Mouse (Mus musculus) lung, embryonic 16.5 days (tissue): ENCODE results near the gene Mecom. TPM values are rescaled to one million over a fixed set of nuclear protein-coding genes. Genes with fewer than 3 reads are reported as not detected.

Experiments used
- ATAC-seq: fragments of 200-750 bp; cut with Nextera tagmentation; 2 replicates; pipeline ENCODE4 v1.8.0; 2017; ENCODE audit warnings: low read depth, mild to moderate bottlenecking, moderate library complexity
- H3K27ac ChIP-seq: fragments of 300-500 bp; sonication (generic); 2 replicates; pipeline ENCODE4 v1.5.1; 2014; ENCODE audit warnings: mild to moderate bottlenecking, control low read depth, low read length
- H3K27me3 ChIP-seq: fragments of 300-500 bp; sonication (generic); 2 replicates; pipeline ENCODE4 v1.6.1; 2014; ENCODE audit warnings: low read depth, low read length, mixed read lengths; ENCODE audit not compliant: control insufficient read depth, insufficient read depth
- H3K36me3 ChIP-seq: fragments of 300-500 bp; sonication (generic); 2 replicates; pipeline ENCODE4 v1.6.1; 2014; ENCODE audit warnings: low read length; ENCODE audit not compliant: control insufficient read depth, insufficient read depth
- H3K4me1 ChIP-seq: fragments of 300-500 bp; sonication (generic); replicated peaks from 2 replicates; pipeline ENCODE4 v1.6.1; 2014; ENCODE audit warnings: low read length, mixed read lengths; ENCODE audit not compliant: control insufficient read depth, insufficient read depth
- H3K4me2 ChIP-seq: fragments of 300-500 bp; sonication (generic); 2 replicates; pipeline ENCODE4 v1.6.1; 2014; ENCODE audit warnings: low read depth, low read length, control low read depth
- H3K4me3 ChIP-seq: fragments of 300-500 bp; sonication (generic); 2 replicates; pipeline ENCODE4 v1.5.1; 2014; ENCODE audit warnings: mild to moderate bottlenecking, low read length, control low read depth
- H3K9ac ChIP-seq: fragments of 300-500 bp; sonication (generic); 2 replicates; pipeline ENCODE4 v1.6.1; 2014; ENCODE audit warnings: low read length, control low read depth
- H3K9me3 ChIP-seq: fragments of 300-500 bp; sonication (generic); 2 replicates; pipeline ENCODE4 v1.6.1; 2016; ENCODE audit warnings: low read length; ENCODE audit not compliant: control insufficient read depth
- WGBS: fragments of 180-500 bp; shearing (Covaris S2); extraction: QIAGEN DNeasy Blood & Tissue Kit; methylation state at CpG from one replicate; pipeline ENCODE4 v1.1.7; 2014; 5-methylcytosine and 5-hydroxymethylcytosine counted together
- polyA plus RNA-seq: library from polyadenylated mRNA; unstranded; fragments of >200 nt; fragmentation: Nextera tagmentation; extraction: Ambion mirVana; gene quantifications from 2 replicates; pipeline ENCODE4 v1.2.1, GENCODE M21; 2015

Mecom gene
- polyA plus RNA-seq, 1 experiment from 2014 or later: 73.4 TPM

GRCm38 (mm10) chr3:30130495-30130894, 417.3 kb downstream of the Mecom start:
- Histone ChIP-seq H3K4me2 (no peak overlapping the region), H3K4me3 (no peak overlapping the region), H3K27me3 (no peaks in the 10 kb centered on the region), H3K36me3 (no peaks in the 10 kb centered on the region), H3K4me1 (peaks cover 13% of the 10 kb centered on the region), H3K9me3 (no peaks in the 10 kb centered on the region), H3K27ac (0 out of 2 replicates have a peak overlapping the region, but pooled peaks have one; percentile 39), H3K9ac (no peak overlapping the region)
- 32% methylated on average over 4 of the region's 4 CpGs for WGBS
- ATAC-seq: peak; percentile 69

GRCm38 (mm10) chr3:30122618-30123017, 425.2 kb downstream of the Mecom start:
- Histone ChIP-seq H3K9me3 (no peaks in the 10 kb centered on the region), H3K9ac (no peak overlapping the region), H3K4me1 (peaks cover 3% of the 10 kb centered on the region; the same call in 1 of the 2 replicates), H3K4me3 (no peak overlapping the region), H3K36me3 (no peaks in the 10 kb centered on the region), H3K4me2 (no peak overlapping the region), H3K27me3 (no peaks in the 10 kb centered on the region), H3K27ac (no peak overlapping the region)
- ATAC-seq: no peak
- WGBS: 90% methylated on average over 3 of the region's 3 CpGs

DNA sequence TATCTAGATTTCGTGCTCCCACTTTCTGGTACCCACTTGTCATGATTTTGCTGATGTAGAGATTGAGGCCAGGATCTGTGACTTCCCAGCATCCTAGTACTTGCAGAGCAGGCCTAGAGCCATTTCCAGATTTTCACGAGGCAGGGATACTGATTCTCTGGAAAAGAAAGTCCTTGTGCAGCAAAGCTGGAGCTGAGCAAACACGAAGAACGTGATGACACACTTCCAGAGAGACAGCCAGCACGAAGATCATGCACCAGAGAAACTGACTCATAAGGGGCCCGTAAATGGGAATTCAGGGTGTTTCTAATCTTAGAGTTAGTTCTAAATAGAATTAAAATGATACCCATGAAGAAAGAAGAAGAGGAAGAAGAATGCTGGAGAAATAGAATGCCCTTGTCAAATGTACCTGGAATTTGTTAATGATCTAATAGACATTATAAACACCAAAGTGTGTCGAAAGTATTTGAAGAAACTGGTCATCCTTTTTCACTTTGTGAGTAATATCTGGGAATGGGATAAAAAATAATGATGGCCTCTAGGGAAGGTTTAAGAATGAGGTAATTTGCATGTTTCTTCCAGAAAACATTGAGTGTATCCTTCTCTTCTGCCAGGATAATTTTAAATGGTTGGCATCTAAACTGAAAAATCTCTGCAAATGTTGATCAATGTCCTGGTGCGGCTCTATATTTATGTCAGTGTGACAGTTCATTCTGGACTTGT, 426.9 kb downstream of the Mecom start:
- H3K9me3 ChIP-seq: no peaks in the 10 kb centered on the region
- 73% methylated on average over 8 of the region's 8 CpGs for WGBS
- H3K9ac ChIP-seq: no peak overlapping the region
- no peaks in the 10 kb centered on the region for H3K27me3 ChIP-seq
- no peak for ATAC-seq
- H3K4me3 ChIP-seq: no peak overlapping the region
- no peak overlapping the region for H3K4me2 ChIP-seq
- H3K36me3 ChIP-seq: 0 out of 2 replicates have a peak, but pooled peaks cover 2% of the 10 kb centered on the region
- H3K27ac ChIP-seq: no peak overlapping the region
- H3K4me1 ChIP-seq: peaks cover 3% of the 10 kb centered on the region; the same call in 1 of the 2 replicates

DNA sequence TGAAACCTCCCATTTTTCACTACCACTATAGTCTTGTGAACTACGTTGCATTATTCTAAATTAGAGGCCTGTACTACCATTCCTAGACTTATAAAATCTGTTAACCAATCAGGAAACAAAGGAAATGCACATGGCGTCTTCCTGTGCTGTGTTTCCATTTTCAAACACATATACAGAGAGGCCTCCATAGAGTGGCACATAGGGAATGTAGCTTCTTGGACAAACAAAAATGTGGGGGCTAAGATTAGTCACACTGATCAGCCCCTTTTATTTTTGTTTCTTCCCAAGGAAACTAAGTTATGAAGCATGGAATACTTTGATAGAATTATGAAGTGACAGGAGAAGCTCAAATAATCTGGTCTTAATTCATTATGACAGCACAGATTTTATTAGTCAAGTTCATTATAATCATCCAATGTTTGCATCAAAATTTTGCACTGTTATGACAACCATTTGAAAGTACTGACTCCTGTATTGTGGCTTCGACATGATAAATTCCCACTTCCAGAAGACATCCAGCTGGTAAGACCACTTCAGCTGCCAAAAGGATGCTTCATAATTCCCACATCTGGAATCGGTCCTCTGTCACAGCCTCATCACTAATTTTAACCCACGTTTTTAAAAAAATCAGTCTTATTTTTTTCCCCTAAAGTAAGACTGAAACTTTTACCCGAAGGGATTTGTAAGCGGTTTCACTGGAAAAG, 429.1 kb downstream of the Mecom start:
- WGBS: 51% methylated on average over 7 of the region's 7 CpGs
- H3K27me3 ChIP-seq: no peaks in the 10 kb centered on the region
- 0 out of 2 replicates have a peak, but pooled peaks cover 2% of the 10 kb centered on the region for H3K36me3 ChIP-seq
- no peak overlapping the region for H3K4me2 ChIP-seq
- ATAC-seq: peak; percentile 89
- no peak overlapping the region for H3K9ac ChIP-seq
- no peak overlapping the region for H3K4me3 ChIP-seq
- peak overlapping the region; percentile 50 for H3K27ac ChIP-seq
- peaks cover 3% of the 10 kb centered on the region; the same call in 1 of the 2 replicates for H3K4me1 ChIP-seq
- no peaks in the 10 kb centered on the region for H3K9me3 ChIP-seq

- ATAC-seq: no peak
- H3K4me1 ChIP-seq: peaks cover 6% of the 10 kb centered on the region
- H3K36me3 ChIP-seq: 0 out of 2 replicates have a peak, but pooled peaks cover 2% of the 10 kb centered on the region
- H3K4me3 ChIP-seq: no peak overlapping the region
- 79% methylated on average over 3 of the region's 3 CpGs for WGBS
- no peak overlapping the region for H3K9ac ChIP-seq
- H3K27me3 ChIP-seq: no peaks in the 10 kb centered on the region
- no peak overlapping the region for H3K27ac ChIP-seq
- H3K4me2 ChIP-seq: no peak overlapping the region
- no peaks in the 10 kb centered on the region for H3K9me3 ChIP-seq
Observed at GRCm38 (mm10) chr3:30113249-30113770, 434.5 kb downstream of the Mecom start.

DNA sequence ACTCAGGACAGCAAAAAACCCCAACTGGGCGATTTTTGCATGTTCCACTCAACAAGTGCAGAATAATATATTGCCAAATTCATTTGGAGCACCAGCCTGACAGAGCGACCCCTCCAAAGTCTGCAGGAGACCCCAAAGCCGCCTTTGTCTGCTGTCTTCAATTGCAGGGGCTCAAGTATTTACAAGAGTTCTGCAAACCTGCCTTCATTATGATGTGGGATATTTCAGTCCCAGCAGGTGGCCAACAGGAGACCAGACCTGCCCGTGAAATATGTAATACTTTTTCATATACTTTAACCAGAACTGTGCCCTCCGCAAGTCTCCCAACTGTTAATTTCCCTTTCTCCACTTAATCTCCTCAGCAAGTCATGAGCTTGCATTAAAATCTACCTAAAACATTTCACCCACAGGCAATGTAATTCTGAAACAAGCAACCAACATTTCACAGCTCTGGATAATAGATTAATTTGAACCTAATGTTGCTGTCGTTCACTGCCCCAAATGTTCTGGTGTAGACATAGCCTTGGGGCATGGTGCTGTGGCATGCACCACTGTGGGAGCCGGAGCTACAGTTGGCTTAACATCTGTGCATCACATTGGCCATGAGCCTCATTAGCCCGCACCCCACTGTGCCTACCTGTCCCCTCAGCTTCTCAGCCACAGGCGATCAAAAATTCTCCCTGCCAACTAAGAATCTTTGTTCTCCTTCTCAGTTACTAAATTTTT, 439.7 kb downstream of the Mecom start:
- H3K9me3 ChIP-seq: no peaks in the 10 kb centered on the region
- ATAC-seq: no peak
- H3K27ac ChIP-seq: peak overlapping the region; percentile 65

GRCm38 (mm10) chr3:30106481-30106880, 441.3 kb downstream of the Mecom start:
- peaks cover 36% of the 10 kb centered on the region for H3K4me1 ChIP-seq
- H3K27ac ChIP-seq: peak overlapping the region; percentile 71
- H3K9me3 ChIP-seq: no peaks in the 10 kb centered on the region
- H3K4me2 ChIP-seq: peak overlapping the region; percentile 44
- peak overlapping the region; percentile 25 for H3K4me3 ChIP-seq
- no peaks in the 10 kb centered on the region for H3K36me3 ChIP-seq
- H3K9ac ChIP-seq: peak overlapping the region; percentile 29
- peak; percentile 47 for ATAC-seq
- H3K27me3 ChIP-seq: no peaks in the 10 kb centered on the region
- 21% methylated on average over 18 of the region's 18 CpGs for WGBS

More for the DNA sequence above, 439.7 kb downstream of the Mecom start:
- 76% methylated on average over 9 of the region's 9 CpGs for WGBS
- no peaks in the 10 kb centered on the region for H3K36me3 ChIP-seq
- H3K27me3 ChIP-seq: no peaks in the 10 kb centered on the region
- peaks cover 36% of the 10 kb centered on the region for H3K4me1 ChIP-seq
- no peak overlapping the region; the same call in 1 of the 2 replicates for H3K4me2 ChIP-seq
- no peak overlapping the region for H3K4me3 ChIP-seq
- H3K9ac ChIP-seq: no peak overlapping the region; the same call in 1 of the 2 replicates

- Histone ChIP-seq H3K27ac (peak overlapping the region; percentile 71), H3K9me3 (no peaks in the 10 kb centered on the region), H3K27me3 (no peaks in the 10 kb centered on the region), H3K4me3 (no peak overlapping the region), H3K4me1 (peaks cover 36% of the 10 kb centered on the region), H3K9ac (no peak overlapping the region), H3K4me2 (peak overlapping the region; percentile 44; the same call in 1 of the 2 replicates), H3K36me3 (no peaks in the 10 kb centered on the region)
- peak; percentile 69 for ATAC-seq
- WGBS: 10% methylated on average over 1 of the region's 1 CpGs
Observed at GRCm38 (mm10) chr3:30105859-30106258, 441.9 kb downstream of the Mecom start.
